Mouse (Mus musculus) lung, postnatal 36 days (tissue): Measurements from ENCODE around the gene Gipr.

ENCODE experiments used
- DNase-seq: peaks from one replicate; pipeline ENCODE4 v3.0.0; 2022; ENCODE audit warnings: mixed read lengths

Gipr gene

DNA sequence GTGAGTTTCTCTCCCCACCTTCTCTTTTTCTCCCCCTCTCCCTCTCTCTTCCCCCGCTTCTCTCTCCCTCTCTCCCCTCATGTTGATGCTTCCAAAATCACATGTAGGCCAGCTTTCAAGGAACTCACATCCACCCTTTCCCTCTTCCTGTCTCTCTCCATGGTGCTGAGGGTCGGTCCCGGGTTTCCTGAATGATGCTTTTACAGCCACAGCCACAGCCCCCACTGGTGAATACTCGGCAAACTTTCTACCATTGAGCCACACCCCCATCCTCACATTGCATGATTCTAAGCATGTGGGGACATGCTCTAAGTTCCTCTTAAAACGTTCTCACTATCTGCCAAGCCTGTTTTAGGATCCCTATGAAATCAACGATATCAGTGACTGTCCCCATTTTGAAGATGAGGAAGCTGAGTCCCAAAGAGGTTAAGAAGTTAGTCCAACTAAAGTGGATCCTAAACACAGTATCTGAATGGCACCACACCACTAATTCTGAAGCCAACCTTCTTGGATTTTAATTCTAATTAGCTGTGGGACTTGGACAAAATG is 18.4 kb downstream of the Gipr start:
- no peak for DNase-seq

DNA sequence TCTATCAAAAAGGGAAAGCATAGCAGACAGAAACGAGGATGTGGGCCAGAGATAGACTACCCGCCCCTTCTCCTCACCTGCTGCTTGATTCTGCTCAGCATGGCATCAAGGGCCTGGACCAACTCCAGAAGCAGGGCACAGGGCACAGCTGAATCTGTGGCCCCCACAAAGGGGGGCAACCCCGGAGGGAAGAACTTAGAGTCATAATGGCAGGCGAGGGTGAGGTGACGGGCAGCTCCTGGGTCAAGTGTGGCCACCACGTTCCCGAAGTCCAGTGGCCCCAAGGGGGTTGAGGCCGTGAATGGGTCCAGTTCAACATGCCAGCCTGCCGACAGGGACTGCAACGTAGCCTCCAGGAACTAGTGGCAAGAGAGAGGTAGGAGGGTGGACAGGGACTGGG is 19.1 kb downstream of the Gipr start:
- no peak for DNase-seq

DNA sequence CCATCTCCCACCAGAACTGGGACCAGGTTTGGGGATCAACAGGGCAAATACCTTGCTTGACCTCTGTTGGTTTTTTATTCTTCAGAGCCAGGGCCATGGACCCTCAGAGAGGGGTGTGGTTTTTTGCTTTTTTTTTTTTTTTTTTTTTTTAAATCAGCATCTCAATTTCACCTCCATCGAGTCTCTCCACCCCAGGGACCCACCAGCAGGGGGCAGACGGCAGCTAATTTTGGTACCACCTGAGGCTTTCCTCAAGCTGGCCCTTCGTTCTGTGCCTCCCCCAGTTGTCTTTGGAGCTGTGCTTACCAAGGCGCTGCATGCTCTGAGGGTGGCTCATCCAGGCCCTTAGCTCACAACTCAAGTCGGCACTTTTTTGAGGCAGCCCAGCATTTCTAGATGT is 28.5 kb downstream of the Gipr start:
- peak; percentile 74 for DNase-seq

DNA sequence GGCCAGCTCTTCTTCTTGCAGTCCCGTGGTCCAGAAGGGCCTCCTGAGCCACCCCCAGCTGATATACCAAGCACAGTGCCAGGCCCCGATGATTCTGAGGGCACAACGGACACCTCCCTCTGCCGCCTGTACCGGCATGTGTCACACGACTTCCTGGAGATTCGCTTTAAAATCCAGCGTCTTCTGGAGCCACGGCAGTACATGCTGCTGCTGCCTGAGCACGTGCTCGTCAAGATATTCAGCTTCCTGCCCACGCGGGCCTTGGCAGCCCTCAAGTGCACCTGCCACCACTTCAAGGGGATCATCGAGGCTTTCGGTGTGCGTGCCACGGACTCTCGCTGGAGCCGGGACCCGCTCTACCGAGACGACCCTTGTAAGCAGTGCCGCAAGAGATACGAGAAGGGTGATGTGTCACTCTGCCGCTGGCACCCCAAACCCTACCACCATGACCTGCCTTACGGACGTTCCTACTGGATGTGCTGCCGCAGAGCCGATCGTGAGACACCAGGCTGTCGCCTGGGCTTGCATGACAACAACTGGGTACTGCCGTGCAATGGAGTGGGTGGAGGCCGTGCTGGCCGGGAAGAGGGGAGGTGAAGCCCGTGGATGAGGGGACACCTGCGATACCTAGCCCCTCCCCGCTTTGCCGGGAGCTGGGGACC is 29.1 kb downstream of the Gipr start:
- no peak for DNase-seq

DNA sequence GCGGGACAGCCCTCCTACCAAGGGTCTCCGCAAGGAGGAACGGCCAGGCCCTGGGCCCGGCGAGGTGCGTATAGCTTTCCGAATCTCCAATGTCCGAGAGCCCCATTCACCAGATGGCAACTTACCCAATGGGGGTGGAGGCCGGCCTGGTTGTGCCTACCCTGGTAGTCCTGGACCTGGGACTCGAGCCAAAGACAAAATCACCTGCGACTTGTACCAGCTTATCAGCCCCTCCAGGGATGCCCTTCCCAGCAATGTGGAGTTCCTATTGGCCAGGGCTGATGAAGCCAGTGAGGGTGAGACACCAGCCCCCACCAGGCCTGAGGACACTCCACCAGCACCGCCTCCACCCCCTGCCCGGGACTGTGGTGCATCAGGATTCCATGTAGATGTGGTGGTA is 29.8 kb downstream of the Gipr start:
- DNase-seq = no peak

DNA sequence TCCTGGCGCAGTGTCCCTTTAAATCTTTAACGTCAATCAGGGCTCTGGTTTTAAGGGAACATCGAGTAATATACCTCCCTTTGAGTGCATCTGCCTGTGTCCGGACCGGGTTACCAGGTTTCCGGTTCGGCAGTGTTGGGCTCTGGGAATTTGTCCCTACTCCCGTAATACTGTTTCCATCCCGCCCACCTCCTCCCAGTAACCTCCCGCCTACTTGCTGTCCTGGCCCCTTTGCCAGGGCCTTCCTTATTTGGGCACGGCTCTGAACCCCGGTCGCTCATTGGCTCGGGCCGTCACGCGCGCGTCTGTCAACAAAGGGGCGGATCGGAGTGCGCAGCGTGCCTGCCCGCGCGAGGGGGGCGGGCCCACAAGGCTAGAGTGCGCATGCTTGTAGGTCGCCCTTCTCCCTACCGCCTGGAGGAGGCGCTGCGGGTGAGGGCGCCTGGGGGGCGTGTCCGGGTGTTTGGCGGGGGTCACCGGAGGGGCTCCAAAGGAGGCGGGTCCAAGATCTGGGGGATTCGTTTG is 34.5 kb downstream of the Gipr start:
- peak; percentile 99 for DNase-seq

DNA sequence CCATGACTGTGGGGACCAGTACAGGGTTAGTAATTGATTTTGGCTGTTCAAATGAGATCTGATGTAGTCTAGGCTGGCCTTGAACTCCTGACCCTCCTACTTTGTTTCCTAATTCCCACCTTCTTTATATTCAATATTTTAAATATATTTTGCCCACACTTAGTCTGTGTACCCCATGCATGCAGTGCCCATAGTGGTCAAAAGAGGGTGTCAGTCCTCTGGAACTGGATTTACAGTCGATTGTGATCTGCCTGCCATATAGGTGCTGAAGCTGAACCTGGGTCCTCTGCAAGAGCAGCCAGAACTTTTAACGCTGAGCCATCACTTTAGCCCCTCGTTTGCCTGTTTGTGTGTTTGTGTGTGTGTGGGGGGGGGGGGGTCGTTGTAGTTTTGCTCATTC is 35.3 kb downstream of the Gipr start:
- DNase-seq = peak; percentile 23

DNA sequence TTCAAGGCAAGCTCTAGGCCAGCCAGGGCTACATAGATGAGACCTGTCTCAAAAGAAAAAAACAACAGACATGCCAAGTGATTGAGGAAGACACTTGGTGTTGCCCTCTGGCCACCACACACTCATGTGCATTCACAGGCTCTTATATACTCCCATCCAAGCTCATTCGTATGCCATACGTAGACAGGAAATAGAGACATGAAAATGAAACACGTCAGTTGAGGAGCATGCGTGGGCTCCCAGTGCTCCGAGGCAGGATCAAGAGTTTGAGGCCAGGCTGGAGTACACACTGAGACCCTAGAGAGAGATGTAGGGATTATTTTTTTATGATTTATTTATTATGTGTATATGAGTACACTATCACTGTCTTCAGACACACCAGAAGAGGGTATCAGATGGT is 36.5 kb downstream of the Gipr start:
- DNase-seq = no peak

DNA sequence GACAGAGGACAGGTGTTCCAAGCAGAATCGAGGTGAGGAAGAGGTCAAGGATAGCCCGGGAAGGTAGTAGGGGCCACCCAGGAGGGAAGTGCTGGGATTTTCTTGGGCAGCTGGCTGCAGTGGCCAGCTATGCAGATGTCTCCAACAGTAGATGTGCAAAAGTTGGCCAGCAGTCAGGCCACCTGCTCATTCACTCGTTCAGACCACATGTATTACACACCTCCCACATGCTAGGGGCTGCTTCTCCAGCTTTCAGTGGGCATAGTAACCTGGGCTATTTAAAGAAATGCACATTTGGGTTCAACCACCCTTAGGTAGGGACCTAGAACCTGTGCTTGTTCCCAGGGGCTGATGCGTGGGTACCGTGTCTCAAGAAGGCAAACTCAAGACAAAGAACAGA is 38.2 kb downstream of the Gipr start:
- DNase-seq = no peak

DNA sequence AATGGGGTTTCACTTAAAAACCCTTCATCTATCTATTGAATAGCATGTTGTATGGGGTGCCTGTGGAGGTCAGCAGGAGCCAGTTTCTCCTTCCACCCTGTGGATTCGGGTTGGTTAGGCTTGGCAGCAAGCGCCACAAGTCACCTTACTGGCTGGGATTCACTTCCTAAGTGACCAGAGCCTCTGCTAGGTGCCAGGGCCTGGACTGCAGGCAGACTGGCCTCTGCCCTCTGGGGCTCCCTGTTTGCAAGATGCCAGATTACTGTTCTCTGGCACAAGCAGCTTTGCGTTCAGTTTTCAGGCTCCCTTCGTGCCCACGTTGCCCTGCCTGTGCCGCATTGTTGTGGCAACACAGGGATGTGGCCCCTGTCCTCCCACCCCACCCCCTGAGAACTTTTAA is 41.2 kb downstream of the Gipr start:
- DNase-seq = no peak

DNA sequence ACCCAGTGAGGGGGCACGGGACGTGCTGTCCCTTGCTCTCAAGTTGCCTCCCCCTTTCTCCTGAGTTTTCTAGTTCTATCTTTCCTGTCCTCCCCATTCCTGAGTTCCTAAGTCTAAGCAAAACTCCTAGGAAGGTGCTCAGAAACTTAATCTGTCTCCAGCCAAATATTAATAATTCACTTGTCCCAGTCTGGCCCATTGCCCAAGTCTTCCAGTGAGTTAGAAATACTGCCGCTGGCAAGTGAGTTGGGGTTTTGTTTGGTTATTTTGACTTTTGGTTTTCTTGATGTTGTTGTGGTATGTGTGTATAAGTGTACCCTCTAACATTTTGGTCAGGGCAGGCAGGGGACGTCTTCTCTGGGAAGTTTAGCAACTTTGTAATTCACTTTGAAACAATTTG is 44.2 kb downstream of the Gipr start:
- DNase-seq = no peak

DNA sequence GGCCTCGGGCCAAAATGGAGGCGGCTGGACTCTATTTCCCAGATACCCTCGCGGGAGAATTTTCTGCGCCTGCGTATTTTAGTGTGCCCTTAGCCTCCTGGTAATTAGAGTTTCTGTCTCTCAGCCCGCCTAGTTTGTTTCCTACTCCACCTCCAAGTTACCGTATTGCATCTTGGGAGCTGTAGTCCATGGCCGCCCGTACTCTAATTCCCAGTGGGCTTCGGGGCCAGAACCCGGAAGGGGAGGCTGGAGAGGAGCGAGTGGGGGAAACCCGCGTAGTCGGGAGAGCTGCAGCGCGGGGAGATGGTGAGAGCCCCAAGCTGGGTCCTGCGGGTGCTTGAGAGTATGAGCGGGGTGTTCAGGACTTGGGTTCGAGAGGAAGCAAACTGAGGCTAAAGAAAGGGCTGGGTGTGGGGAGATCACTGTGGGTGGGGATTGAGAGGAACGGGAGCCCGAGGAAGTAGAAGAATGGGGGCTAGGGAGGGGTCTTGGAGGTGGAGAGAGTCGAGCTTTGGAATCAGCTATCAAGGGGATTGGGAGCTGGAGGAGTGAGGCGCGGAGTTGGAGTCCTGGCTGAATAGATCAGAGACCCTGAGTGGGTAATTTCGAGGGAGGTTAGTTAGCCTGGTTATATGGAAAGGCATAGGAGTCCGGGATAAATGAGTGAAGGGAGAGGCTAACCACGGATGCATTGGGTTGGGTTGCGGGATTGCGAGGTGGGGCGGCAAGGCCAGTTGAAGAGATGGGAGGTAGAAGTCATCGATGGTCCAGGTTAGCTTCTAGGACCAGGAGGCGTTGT is 46.1 kb downstream of the Gipr start, which contains the start of gene Fbxo46:
Gene Fbxo46, plus strand, starts transcription at position 229 of the 799 bp plus-strand sequence.
- DNase-seq = peak; percentile 98

DNA sequence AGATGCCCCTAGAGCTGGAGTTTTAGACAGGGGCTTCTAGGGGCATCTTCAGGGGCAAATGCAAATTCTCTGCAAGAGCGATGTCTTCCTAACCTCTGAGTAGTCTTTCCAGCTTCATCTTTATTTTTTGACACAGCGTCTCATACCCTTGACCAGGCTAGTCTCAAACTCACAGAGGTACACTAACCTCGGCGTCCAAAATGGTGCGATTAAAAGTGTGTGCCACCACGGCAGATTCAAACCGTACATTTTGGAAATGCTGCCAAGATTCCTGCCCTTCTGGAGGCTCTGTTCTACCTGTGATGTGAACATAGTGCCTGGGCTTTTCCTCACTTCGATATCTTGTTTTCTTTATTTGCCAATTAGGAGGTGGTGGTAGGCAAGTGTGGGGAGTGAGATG is 46.8 kb downstream of the Gipr start:
- DNase-seq = peak; percentile 11

DNA sequence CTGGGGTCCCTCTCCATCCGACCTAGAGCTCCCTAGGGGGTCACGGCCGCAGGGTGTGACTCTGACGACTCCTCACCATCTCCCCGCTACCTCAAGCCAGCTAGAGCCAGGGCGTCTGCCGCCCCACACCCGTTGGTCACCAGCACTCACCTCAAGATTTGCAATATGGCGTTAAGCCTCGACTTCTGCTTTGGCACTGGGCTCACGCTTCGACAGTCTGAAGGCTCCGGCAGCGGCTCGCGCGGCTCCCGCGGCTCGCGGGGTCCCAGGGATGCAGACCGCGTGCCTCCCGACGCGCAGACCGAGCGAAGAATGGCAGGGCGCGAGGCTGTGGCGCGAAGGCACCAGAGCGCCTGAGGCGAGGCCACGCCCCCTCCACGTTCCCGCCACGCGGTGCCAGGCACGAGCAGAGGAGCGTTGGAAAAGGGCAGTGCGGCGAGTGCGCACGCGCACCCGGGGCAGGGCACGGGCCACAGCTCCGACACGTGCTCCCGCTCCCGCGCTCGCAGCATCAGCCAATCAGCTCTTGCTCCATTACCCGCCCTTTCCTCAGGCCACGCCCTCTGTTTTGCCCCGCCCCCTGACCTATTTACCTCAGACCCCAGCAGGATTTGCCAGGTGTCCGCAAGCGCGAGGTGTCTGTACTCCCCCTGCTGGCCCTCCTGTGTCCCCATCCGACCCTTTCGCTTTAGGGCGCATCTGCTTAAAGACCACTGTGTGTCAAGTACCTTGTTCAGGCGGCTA is 47.7 kb downstream of the Gipr start, which contains the start of gene Gm4969:
Gene Gm4969, minus strand, starts transcription at position 341 of the 744 bp plus-strand sequence.
- peak; percentile 47 for DNase-seq

DNA sequence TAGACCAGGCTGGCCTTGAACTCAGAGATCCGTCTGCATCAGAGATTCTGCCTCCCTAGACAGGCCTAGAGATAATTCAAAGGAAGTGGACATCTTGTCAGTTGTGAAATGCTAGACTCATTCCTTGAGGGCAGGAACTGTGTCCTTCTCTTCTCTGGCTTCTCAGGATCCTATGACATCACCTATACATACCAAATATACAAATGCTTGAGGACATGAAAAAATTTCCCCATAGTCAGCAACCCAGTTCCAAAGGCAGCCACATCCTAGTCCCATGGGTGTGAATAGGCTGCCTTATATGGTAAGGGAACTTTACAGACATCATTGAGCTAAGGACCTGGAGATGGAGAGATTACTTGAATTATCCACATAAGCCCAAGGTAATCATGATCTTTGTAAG is 56.4 kb downstream of the Gipr start:
- no peak for DNase-seq

DNA sequence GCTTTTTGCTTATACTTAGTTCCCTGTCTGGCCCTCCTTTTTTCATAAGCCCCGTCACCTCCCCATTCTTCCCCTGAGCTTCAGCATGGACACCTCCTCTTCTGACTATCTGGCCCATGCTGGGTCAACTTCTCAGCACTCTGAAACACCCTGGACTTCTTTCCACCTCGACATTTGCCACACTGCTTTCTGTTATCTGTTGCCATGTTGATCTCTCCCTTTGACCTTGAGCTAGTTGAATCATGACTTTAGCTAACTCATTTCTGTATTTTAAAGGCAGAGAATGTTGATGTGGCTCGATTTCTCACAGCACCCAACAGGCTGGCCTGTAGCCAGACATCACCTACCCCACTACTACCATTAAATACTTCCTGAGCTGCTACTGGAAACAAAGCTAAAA is 58.5 kb downstream of the Gipr start:
- no peak for DNase-seq
